Mouse (Mus musculus) neural tube, embryonic 11.5 days (tissue): ENCODE measurements around the gene Pcca. TPM values are rescaled to one million over a fixed set of nuclear protein-coding genes. Genes with fewer than 3 reads are reported as not detected.

Source experiments
- ATAC-seq: fragments of 200-750 bp; cut with Nextera tagmentation; 2 replicates; pipeline ENCODE4 v1.8.0; 2017; ENCODE audit warnings: moderate number of reproducible peaks, mild to moderate bottlenecking, moderate TSS enrichment, moderate library complexity; ENCODE audit not compliant: insufficient read depth, low FRiP score, low TSS enrichment
- DNase-seq: peaks from one replicate; pipeline ENCODE4 v3.0.0-alpha.2; 2015; ENCODE audit warnings: low spot score
- H3K27ac ChIP-seq: fragments of 300-500 bp; sonication (generic); 2 replicates; pipeline ENCODE4 v1.5.1; 2014; ENCODE audit warnings: low read depth, mild to moderate bottlenecking, low read length
- H3K27me3 ChIP-seq: fragments of 300-500 bp; sonication (generic); 2 replicates; pipeline ENCODE4 v1.6.1; 2014; ENCODE audit warnings: mild to moderate bottlenecking, low read length, mixed read lengths; ENCODE audit not compliant: control insufficient read depth, insufficient read depth
- H3K36me3 ChIP-seq: fragments of 300-500 bp; sonication (generic); 2 replicates; pipeline ENCODE4 v1.6.1; 2014; ENCODE audit warnings: mild to moderate bottlenecking, low read length, moderate library complexity, mixed read lengths; ENCODE audit not compliant: control insufficient read depth, insufficient read depth
- H3K4me1 ChIP-seq: fragments of 300-500 bp; sonication (generic); 2 replicates; pipeline ENCODE4 v1.6.1; 2014; ENCODE audit warnings: low read length, mixed read lengths; ENCODE audit not compliant: control insufficient read depth, insufficient read depth
- H3K4me2 ChIP-seq: fragments of 300-500 bp; sonication (generic); 2 replicates; pipeline ENCODE4 v1.6.1; 2014; ENCODE audit warnings: low read depth, mild to moderate bottlenecking, moderate library complexity
- H3K4me3 ChIP-seq: fragments of 300-500 bp; sonication (generic); 2 replicates; pipeline ENCODE4 v1.5.1; 2014; ENCODE audit warnings: low read depth, low read length
- H3K9ac ChIP-seq: fragments of 300-500 bp; sonication (generic); 2 replicates; pipeline ENCODE4 v1.6.1; 2014; ENCODE audit warnings: mild to moderate bottlenecking, low read length
- H3K9me3 ChIP-seq: fragments of 300-500 bp; sonication (generic); 2 replicates; pipeline ENCODE4 v1.6.1; 2016; ENCODE audit warnings: low read length; ENCODE audit not compliant: control insufficient read depth
- WGBS: fragments of 180-500 bp; shearing (Covaris S2); extraction: QIAGEN DNeasy Blood & Tissue Kit; methylation state at CpG from one replicate; pipeline ENCODE4 v1.1.7; 2014; 5-methylcytosine and 5-hydroxymethylcytosine counted together
- polyA plus RNA-seq: library from polyadenylated mRNA; unstranded; fragments of >200 nt; fragmentation: Nextera tagmentation; extraction: Ambion mirVana; gene quantifications from 2 replicates; pipeline ENCODE4 v1.2.1, GENCODE M21; 2014

Gene Pcca
- polyA plus RNA-seq: 33.1 and 33.4 TPM in 2 replicates

DNA sequence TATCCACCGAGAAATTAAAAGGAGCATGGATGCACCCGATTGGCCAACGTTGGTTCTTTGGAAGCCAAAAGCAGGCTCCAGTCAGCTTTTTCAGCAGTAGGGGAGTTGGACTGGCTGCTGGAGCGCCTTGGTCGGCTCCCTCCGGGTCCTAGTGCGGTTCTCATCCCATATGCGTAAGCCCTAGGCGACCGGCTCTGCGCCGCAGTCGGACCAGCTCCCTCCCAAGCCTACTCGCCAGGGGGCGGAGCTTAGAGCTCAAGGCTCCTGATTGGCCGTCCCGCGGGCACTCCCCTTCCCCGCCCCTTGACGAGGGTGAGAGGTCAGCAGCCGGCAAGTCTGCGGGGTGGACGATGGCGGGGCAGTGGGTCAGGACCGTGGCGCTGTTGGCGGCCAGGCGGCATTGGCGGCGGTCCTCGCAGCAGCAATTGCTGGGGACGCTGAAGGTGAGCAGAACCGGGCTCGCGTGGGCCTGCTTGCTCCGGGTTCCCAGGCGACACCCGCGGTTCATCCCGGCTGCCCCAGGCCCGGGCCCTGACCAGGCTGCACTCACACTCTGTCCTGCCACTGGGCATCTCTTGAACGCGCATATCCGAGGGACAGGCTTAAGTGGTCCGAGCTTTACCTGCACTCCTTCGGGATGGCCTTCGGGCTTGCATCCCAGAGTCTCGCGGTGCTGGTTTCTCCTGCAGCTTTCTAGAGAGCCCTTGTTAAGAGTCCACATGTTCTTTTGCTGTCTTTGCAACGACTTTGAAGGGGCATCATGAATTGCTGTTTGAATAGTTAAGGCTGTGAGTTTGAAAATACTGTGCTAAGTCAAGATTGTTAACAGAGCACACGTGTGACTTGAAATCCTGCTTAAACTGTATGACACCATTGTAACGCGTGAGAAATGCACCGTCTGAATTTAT lies at the start of gene Pcca:
Gene Pcca (plus strand): TSS at position 308 of the 908 bp plus-strand sequence.
- Histone ChIP-seq H3K4me2 (peak within 1 kb of the TSS; percentile 67), H3K36me3 (no peaks in the 10 kb centered on the region), H3K27ac (0 out of 2 replicates have a peak within 1 kb of the TSS, but pooled peaks have one; percentile 40), H3K9me3 (no peaks in the 10 kb centered on the region), H3K4me3 (peak within 1 kb of the TSS; percentile 56), H3K4me1 (0 out of 2 replicates have a peak, but pooled peaks cover 4% of the 10 kb centered on the region), H3K27me3 (no peaks in the 10 kb centered on the region), H3K9ac (peak within 1 kb of the TSS; percentile 67)
- WGBS: 2% methylated on average over 54 of the region's 54 CpGs
- DNase-seq (peak; percentile 98), ATAC-seq (peak; percentile 100)

DNA sequence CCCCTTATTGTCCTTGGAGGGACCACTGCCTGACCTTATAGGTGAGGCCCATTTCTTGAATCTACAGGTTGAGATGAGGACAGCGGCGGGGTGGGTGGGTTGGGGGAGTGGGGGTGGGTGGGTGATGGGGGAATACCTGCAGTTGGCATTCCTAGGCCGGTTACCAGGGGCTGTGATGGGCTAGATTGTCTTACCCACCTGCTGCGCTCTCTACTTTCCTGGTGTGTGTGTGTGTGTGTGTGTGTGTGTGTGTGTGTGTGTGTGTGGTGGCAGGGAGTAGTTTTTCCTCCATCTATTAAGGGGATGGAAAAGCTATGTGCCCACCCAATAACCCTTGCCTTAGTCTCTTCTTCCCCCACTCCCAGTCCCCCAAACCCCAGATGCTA lies 49.7 kb upstream of the Pcca start:
- peaks cover 65% of the 10 kb centered on the region for H3K27me3 ChIP-seq
- H3K4me2 ChIP-seq: peak overlapping the region; percentile 40
- H3K27ac ChIP-seq: no peak overlapping the region
- no peak overlapping the region for H3K9ac ChIP-seq
- ATAC-seq (no peak), DNase-seq (no peak)
- WGBS: 4% methylated on average over 4 of the region's 4 CpGs
- H3K9me3 ChIP-seq: no peaks in the 10 kb centered on the region
- no peak overlapping the region; the same call in 1 of the 2 replicates for H3K4me3 ChIP-seq
- H3K4me1 ChIP-seq: peaks cover 6% of the 10 kb centered on the region
- H3K36me3 ChIP-seq: no peaks in the 10 kb centered on the region

DNA sequence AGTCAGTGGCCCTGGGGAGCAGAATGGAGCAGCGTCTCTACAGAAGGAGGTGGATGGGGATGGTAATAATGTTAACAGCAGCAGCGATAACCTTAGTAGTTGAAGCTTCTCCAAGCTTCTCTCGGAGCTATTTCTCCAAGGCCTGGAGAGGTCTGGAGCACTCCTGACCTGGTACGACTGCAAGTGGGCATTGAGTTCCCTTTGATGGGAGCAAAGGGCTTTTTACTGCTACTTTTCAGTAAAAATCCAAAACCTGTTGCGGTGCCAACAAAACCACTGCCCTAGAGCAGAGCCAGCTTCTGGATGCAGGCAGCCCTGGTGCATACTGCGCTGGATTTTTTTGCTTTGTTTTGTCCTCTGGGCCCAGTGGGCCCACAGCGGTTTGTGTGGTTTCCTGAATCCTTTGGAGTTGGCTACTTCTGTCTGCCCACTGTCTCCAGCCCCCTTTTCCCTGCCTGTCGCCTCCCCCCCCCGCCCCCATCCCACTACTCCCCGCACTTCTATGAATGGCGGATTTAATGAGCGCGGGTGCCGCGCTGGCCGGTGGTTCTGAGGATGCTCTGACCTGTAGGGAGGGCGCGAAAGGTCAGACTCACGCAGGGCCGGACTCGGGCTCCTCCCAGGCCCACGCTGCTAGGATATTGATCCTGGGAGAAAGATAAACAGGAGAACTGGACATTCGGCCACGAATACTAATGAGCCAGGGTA lies 49.1 kb upstream of the Pcca start:
- Histone ChIP-seq H3K9ac (peak overlapping the region; percentile 29), H3K4me2 (peak overlapping the region; percentile 40), H3K4me3 (peak overlapping the region; percentile 13; the same call in 1 of the 2 replicates), H3K36me3 (no peaks in the 10 kb centered on the region), H3K27ac (0 out of 2 replicates have a peak overlapping the region, but pooled peaks have one; percentile 39), H3K4me1 (peaks cover 6% of the 10 kb centered on the region), H3K9me3 (no peaks in the 10 kb centered on the region), H3K27me3 (peaks cover 63% of the 10 kb centered on the region)
- WGBS: under 1% methylated on average over 24 of the region's 24 CpGs
- DNase-seq (peak; percentile 49), ATAC-seq (no peak)

DNA sequence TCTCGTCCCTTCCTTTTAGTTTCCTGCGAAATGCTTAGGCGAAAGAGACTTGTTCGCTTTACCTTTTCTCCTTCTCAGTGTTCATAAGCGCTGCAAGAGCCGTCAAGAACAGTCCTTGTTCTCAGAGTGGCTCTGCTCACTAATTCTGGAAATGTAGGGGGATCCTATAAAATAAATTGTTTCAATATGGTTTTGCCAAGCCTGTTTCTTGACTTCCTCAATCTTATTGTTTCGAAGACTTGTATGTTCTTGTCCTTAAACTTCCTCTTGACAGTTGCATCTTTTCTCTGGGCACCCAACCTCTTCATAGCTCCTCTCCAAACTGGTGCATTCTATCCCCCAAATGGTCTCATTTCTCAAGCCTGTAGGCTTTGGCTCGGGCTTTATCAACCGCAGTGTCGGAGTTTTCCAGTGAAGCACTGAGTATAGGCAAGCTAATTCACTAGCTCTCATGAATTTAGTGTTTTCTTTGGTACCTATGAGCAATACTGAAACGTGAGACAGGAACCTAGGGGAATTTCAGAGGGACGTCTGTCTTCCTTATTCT lies 48.4 kb upstream of the Pcca start:
- Histone ChIP-seq H3K4me3 (peak overlapping the region; percentile 13; the same call in 1 of the 2 replicates), H3K4me1 (peaks cover 6% of the 10 kb centered on the region), H3K4me2 (peak overlapping the region; percentile 40), H3K27me3 (peaks cover 62% of the 10 kb centered on the region), H3K36me3 (no peaks in the 10 kb centered on the region), H3K9me3 (no peaks in the 10 kb centered on the region), H3K9ac (no peak overlapping the region), H3K27ac (peak overlapping the region; percentile 29; the same call in 1 of the 2 replicates)
- WGBS: 2% methylated on average over 12 of the region's 12 CpGs
- ATAC-seq (no peak), DNase-seq (peak; percentile 57)

DNA sequence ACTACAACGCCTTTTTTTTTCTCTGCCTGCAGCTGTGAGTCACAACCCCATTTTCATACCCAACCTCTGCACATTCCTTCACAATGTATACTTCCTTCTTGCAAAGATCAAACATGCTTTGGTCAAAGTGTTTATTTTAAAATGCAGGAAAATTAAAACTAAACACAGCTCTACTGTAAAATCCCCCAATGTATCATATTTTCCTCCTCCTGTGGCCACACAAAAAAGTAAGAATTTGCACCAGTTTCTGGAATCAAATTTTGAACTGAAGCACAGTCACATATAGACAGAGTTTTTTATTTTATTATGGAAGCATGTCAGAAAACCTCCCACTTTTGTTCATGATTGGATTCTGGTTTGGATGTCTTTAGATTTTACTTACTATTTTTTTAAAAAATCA lies 47.5 kb upstream of the Pcca start:
- Histone ChIP-seq H3K4me3 (no peak overlapping the region), H3K27me3 (peaks cover 63% of the 10 kb centered on the region), H3K9me3 (no peaks in the 10 kb centered on the region), H3K4me2 (no peak overlapping the region), H3K36me3 (no peaks in the 10 kb centered on the region), H3K9ac (no peak overlapping the region), H3K4me1 (peaks cover 6% of the 10 kb centered on the region), H3K27ac (no peak overlapping the region)
- 3% methylated on average over 1 of the region's 1 CpGs for WGBS
- ATAC-seq (no peak), DNase-seq (no peak)

DNA sequence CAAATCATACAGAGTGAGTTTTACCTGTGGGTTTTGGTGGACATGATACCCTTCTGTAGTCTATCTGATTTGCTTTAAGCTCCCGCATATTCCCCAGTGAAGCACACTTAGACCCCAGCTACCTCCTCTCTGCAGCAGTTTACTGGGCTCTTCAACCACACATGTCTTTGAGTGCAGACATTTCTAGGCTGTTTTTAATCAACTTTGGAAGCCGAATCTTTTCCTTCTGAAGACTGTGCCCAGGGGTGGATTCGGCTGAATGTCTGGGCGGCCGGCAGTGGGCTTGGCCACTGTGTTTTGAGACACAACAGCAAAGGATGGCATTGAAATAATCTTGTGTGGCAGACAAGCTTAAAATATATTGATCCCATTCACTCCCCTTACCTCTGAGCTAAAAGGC lies 46.8 kb upstream of the Pcca start:
- H3K9ac ChIP-seq: no peak overlapping the region
- peak overlapping the region; percentile 24; the same call in 1 of the 2 replicates for H3K4me2 ChIP-seq
- no peaks in the 10 kb centered on the region for H3K36me3 ChIP-seq
- peak; percentile 44 for DNase-seq
- WGBS: 1% methylated on average over 5 of the region's 5 CpGs
- H3K4me3 ChIP-seq: no peak overlapping the region
- peaks cover 59% of the 10 kb centered on the region for H3K27me3 ChIP-seq
- H3K27ac ChIP-seq: no peak overlapping the region
- ATAC-seq: no peak
- peaks cover 6% of the 10 kb centered on the region for H3K4me1 ChIP-seq
- H3K9me3 ChIP-seq: no peaks in the 10 kb centered on the region

DNA sequence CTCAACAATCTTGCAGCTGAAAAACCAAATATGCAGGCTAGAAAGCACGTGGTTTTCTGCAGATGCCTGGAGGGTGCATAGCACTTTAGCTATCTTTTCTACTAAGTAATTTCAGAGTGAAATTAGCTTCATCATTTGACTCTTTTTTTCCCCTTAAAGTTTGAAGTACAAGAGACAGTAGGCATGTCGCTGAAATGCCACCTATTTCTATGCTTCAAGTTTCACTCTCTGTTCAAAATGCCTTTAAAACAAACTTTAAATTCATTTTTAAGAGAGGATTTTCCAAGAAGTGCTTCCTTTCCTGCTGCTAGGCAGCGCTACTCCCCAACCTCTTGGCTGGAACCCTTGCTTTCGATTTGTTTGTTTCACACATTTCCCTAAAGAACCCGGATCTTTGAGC lies 45.1 kb upstream of the Pcca start:
- Histone ChIP-seq H3K4me3 (no peak overlapping the region), H3K9me3 (no peaks in the 10 kb centered on the region), H3K4me2 (peak overlapping the region; percentile 31; the same call in 1 of the 2 replicates), H3K9ac (no peak overlapping the region), H3K27ac (no peak overlapping the region), H3K36me3 (no peaks in the 10 kb centered on the region), H3K27me3 (peaks cover 44% of the 10 kb centered on the region), H3K4me1 (peaks cover 6% of the 10 kb centered on the region)
- WGBS: under 1% methylated on average over 5 of the region's 5 CpGs
- ATAC-seq: no peak
- DNase-seq: no peak

DNA sequence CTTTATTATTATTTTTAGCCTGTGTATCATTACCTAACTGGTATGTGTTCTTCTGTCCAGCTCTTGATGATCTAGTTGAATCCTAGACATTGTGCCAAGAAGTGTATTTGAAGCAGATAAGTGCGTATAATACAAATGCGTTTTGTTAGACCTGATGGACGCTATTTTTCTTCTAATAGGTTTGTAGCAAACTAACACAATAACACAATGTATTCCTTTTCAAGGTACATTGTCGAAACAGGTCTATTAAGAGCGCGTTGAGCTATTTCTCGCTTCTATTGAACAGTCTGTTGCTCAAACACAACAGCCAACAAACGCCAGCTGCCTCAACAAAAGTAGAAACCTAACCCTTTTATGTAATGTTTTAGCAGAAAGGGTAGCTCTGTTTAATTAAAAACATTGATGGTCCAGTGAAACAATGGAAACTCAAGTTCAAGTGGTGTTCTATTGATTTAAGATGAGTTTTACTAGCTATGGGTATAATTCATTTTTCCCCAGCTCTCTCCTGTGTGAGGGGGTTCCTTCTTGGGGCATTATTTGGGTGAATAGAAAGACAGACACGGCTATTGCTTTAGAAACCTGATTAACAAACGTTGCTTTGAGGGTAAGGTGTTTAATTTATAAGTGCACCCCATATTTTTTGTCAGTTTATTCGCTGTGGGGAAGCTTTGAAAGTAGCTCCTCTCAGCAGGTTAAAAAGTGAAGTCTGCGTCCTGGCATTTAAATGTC lies 44.3 kb upstream of the Pcca start:
- H3K27me3 ChIP-seq: peaks cover 36% of the 10 kb centered on the region
- peaks cover 6% of the 10 kb centered on the region for H3K4me1 ChIP-seq
- no peaks in the 10 kb centered on the region for H3K9me3 ChIP-seq
- H3K4me2 ChIP-seq: peak overlapping the region; percentile 57
- peak; percentile 75 for ATAC-seq
- no peak overlapping the region for H3K27ac ChIP-seq
- H3K4me3 ChIP-seq: no peak overlapping the region
- H3K9ac ChIP-seq: no peak overlapping the region
- 3% methylated on average over 12 of the region's 12 CpGs for WGBS
- H3K36me3 ChIP-seq: no peaks in the 10 kb centered on the region
- peak; percentile 34 for DNase-seq
